Mouse (Mus musculus): ENCODE results near the gene Spen. TPM values are rescaled to one million over a fixed set of nuclear protein-coding genes. Genes with fewer than 3 reads are reported as not detected.

Spen gene
- polyA plus RNA-seq, 1 experiment from 2014 or later = 5.2 TPM

DNA sequence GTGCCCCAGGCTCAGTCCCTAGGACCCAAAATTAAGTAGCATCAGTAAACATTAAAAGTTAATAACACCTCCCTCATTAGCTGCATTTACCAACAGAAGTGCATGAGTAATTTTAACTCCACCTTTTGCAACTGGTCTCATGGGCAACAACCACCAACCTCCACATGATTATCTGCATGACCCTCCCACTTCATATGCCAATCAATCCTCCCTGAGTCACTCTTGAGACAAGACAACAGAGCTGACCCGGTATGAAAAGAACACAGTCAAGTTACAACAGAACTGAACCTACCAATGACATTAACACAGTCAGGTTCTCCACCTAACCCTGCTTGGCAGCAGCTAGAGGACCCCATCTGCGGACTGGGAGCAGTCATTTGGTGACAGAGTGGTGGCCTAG lies 12.5 kb downstream of the Spen start:
- Histone ChIP-seq H3K4me1 (ENCODE audit: control insufficient read depth, insufficient read depth, low read length) (peaks cover 32% of the 10 kb centered on the region), H3K36me3 (ENCODE audit: control insufficient read depth, insufficient read depth) (peaks cover 18% of the 10 kb centered on the region), H3K4me3 (ENCODE audit: low read length) (no peak overlapping the region), H3K9me3 (replicated peaks; ENCODE audit: control insufficient read depth, low read length) (no peaks in the 10 kb centered on the region), H3K27me3 (ENCODE audit: control insufficient read depth, insufficient read depth, low read length) (no peaks in the 10 kb centered on the region), H3K9ac (ENCODE audit: low read length) (no peak overlapping the region), H3K4me2 (ENCODE audit: low read depth, low read length) (no peak overlapping the region), H3K27ac (ENCODE audit: low read length) (no peak overlapping the region)
- whole genome bisulfite sequencing = 76% methylated on average over 2 of the region's 2 CpGs
- ATAC-seq (replicated peaks; ENCODE audit: extremely low read depth, insufficient read depth, low FRiP score) = no peak

DNA sequence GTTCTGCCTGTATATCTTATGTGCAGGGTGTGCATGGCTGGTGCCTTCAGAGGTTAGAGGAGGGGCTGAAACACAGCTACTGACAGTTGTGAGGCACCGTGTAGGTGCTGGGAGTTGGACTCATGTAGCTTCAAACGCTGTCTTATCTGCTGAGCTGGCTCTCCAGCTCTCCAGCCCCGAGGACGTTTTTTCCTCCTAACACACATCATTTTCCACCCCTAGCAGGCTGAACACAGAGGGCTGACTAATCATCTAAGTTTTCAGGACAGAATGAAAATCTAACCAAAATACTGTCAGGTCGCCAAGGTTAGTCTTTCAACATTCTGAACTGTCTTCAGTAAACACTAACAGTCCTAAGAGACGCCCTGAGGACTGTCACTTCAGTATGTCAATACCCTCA lies 13.7 kb downstream of the Spen start:
- no peaks in the 10 kb centered on the region for H3K27me3 ChIP-seq (ENCODE audit: control insufficient read depth, insufficient read depth, low read length)
- H3K9ac ChIP-seq (ENCODE audit: low read length) = peak overlapping the region; percentile 34; the same call in 1 of the 2 replicates
- H3K27ac ChIP-seq (ENCODE audit: low read length) = peak overlapping the region; percentile 48; the same call in 1 of the 2 replicates
- H3K36me3 ChIP-seq (ENCODE audit: control insufficient read depth, insufficient read depth) = peaks cover 27% of the 10 kb centered on the region
- no peaks in the 10 kb centered on the region for H3K9me3 ChIP-seq (replicated peaks; ENCODE audit: control insufficient read depth, low read length)
- 13% methylated on average over 6 of the region's 6 CpGs for WGBS
- ATAC-seq (replicated peaks; ENCODE audit: extremely low read depth, insufficient read depth, low FRiP score) = 0 out of 2 replicates have a peak, but pooled peaks have one; percentile 21
- no peak overlapping the region for H3K4me3 ChIP-seq (ENCODE audit: low read length)
- H3K4me2 ChIP-seq (ENCODE audit: low read depth, low read length) = no peak overlapping the region
- peaks cover 32% of the 10 kb centered on the region for H3K4me1 ChIP-seq (ENCODE audit: control insufficient read depth, insufficient read depth, low read length)

DNA sequence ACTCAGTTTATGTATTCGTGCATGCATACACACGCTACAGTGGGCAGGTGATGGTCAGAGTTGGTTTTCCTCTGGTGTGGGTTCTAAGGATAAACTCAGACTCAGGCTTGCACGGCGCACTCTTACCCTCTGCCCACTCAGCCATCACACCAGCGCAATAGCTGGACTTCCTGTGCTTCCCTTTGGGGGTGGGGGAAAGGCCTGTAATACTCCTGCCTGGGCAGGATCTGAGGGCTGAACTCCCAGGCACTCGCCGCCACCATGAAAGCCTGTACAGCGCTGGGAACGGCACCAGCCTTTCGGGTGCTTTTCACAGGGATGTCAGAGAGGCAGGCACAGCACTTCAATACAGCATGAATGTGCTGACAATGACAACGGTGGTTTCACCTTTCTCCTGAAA lies 15.3 kb downstream of the Spen start:
- Histone ChIP-seq H3K27me3 (ENCODE audit: control insufficient read depth, insufficient read depth, low read length) (no peaks in the 10 kb centered on the region), H3K27ac (ENCODE audit: low read length) (no peak overlapping the region; the same call in 1 of the 2 replicates), H3K4me1 (ENCODE audit: control insufficient read depth, insufficient read depth, low read length) (peaks cover 24% of the 10 kb centered on the region), H3K36me3 (ENCODE audit: control insufficient read depth, insufficient read depth) (peaks cover 25% of the 10 kb centered on the region), H3K9ac (ENCODE audit: low read length) (no peak overlapping the region; the same call in 1 of the 2 replicates), H3K9me3 (replicated peaks; ENCODE audit: control insufficient read depth, low read length) (no peaks in the 10 kb centered on the region), H3K4me3 (ENCODE audit: low read length) (no peak overlapping the region), H3K4me2 (ENCODE audit: low read depth, low read length) (peak overlapping the region; percentile 29)
- 51% methylated on average over 11 of the region's 11 CpGs for WGBS
- no peak; the same call in 1 of the 2 replicates for ATAC-seq (replicated peaks; ENCODE audit: extremely low read depth, insufficient read depth, low FRiP score)

DNA sequence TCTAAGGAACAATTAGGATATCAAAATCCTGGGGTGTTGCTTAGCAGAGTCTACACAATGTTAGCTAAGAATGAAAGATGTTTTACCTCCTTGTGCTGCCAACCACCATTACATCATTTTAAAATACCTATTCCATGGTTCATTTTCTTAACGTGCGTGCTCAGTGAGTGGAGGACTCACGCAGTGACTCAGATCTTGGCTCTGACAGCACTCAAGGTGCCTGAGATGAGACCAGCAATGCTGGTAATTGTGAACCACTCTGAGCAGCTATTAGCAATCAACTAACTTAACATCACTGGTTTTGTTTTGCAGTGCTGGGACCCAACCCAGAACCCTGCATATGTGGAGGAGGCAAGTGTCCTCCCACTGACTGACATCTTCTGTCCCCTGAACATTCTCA lies 20.0 kb downstream of the Spen start:
- no peaks in the 10 kb centered on the region for H3K9me3 ChIP-seq (replicated peaks; ENCODE audit: control insufficient read depth, low read length)
- ATAC-seq (replicated peaks; ENCODE audit: extremely low read depth, insufficient read depth, low FRiP score) = no peak
- 94% methylated on average over 3 of the region's 3 CpGs for WGBS
- H3K36me3 ChIP-seq (ENCODE audit: control insufficient read depth, insufficient read depth) = peaks cover 37% of the 10 kb centered on the region
- no peak overlapping the region for H3K27ac ChIP-seq (ENCODE audit: low read length)
- H3K4me1 ChIP-seq (ENCODE audit: control insufficient read depth, insufficient read depth, low read length) = peaks cover 21% of the 10 kb centered on the region
- H3K9ac ChIP-seq (ENCODE audit: low read length) = no peak overlapping the region
- no peak overlapping the region for H3K4me3 ChIP-seq (ENCODE audit: low read length)
- H3K4me2 ChIP-seq (ENCODE audit: low read depth, low read length) = no peak overlapping the region
- H3K27me3 ChIP-seq (ENCODE audit: control insufficient read depth, insufficient read depth, low read length) = no peaks in the 10 kb centered on the region

DNA sequence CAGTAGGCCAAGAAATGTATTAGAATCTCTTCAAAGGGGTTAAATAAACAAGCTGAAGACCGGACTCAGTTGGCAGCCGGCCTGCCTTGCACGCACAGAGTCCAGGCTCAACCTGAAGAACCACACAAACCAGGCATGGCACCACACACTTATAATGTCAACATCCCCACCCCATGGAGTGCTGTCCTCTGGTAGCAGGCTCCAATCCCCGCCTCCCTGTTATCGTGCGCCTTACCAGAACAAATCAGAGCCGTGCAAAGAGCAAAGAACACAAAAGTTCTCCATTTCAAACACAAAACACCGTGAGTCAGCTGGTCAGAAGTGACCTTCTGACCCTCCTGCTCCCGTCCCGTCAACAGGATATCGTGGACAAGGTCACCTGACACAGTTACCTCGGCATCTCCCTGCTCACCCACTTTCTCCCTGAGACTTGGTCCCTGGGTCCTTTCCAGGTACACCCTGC lies 24.2 kb downstream of the Spen start:
- no peaks in the 10 kb centered on the region for H3K27me3 ChIP-seq (ENCODE audit: control insufficient read depth, insufficient read depth, low read length)
- H3K4me3 ChIP-seq (ENCODE audit: low read length) = no peak overlapping the region
- H3K27ac ChIP-seq (ENCODE audit: low read length) = 0 out of 2 replicates have a peak overlapping the region, but pooled peaks have one; percentile 7
- no peak overlapping the region for H3K9ac ChIP-seq (ENCODE audit: low read length)
- H3K9me3 ChIP-seq (replicated peaks; ENCODE audit: control insufficient read depth, low read length) = no peaks in the 10 kb centered on the region
- H3K36me3 ChIP-seq (ENCODE audit: control insufficient read depth, insufficient read depth) = peaks cover 12% of the 10 kb centered on the region; the same call in 1 of the 2 replicates
- peaks cover 15% of the 10 kb centered on the region for H3K4me1 ChIP-seq (ENCODE audit: control insufficient read depth, insufficient read depth, low read length)
- no peak; the same call in 1 of the 2 replicates for ATAC-seq (replicated peaks; ENCODE audit: extremely low read depth, insufficient read depth, low FRiP score)
- no peak overlapping the region for H3K4me2 ChIP-seq (ENCODE audit: low read depth, low read length)
- WGBS = 32% methylated on average over 12 of the region's 12 CpGs

DNA sequence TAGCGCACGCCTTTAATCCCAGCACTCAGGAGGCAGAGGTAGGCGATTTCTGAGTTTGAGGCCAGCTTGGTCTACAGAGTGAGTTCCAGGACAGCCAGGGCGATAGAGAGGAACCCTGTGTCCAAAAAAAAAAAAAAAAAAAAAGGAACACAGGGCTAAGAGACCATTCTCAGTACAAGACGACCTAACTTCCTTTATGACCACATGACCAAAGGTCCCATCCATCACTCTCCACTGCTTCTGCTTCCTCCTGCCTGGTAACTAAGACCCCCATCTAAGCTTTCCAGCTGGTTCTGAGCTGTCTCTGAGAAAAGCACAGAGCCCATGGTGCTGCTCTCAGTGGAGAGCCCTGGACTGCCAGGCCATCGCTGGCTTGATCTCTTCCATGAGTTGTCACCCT lies 26.3 kb downstream of the Spen start:
- WGBS = 77% methylated on average over 6 of the region's 6 CpGs
- H3K36me3 ChIP-seq (ENCODE audit: control insufficient read depth, insufficient read depth) = peaks cover 6% of the 10 kb centered on the region; the same call in 1 of the 2 replicates
- H3K27ac ChIP-seq (ENCODE audit: low read length) = no peak overlapping the region
- H3K9me3 ChIP-seq (replicated peaks; ENCODE audit: control insufficient read depth, low read length) = no peaks in the 10 kb centered on the region
- peaks cover 18% of the 10 kb centered on the region for H3K4me1 ChIP-seq (ENCODE audit: control insufficient read depth, insufficient read depth, low read length)
- no peak overlapping the region for H3K4me2 ChIP-seq (ENCODE audit: low read depth, low read length)
- no peak for ATAC-seq (replicated peaks; ENCODE audit: extremely low read depth, insufficient read depth, low FRiP score)
- no peak overlapping the region for H3K9ac ChIP-seq (ENCODE audit: low read length)
- no peaks in the 10 kb centered on the region for H3K27me3 ChIP-seq (ENCODE audit: control insufficient read depth, insufficient read depth, low read length)
- H3K4me3 ChIP-seq (ENCODE audit: low read length) = no peak overlapping the region

DNA sequence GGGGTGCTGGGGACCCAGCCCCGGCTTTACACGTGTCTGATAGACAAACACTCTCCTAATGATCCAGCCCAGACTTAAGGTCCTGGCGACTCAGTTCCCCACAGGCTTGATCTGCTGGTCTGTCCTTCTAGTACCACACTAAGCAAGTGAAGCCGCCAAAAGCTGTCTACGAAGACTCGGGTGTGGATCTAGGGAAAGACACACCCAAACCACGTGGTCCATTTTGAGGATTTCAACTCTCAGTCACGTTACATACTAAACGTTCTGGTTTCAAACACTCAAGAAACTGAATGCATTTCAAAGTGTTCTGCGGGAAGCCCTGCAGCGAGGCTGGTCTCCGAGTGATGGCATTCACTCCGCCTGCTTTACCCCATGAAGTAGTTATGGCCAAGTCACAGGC lies 27.9 kb downstream of the Spen start:
- Histone ChIP-seq H3K9me3 (replicated peaks; ENCODE audit: control insufficient read depth, low read length) (no peaks in the 10 kb centered on the region), H3K4me2 (ENCODE audit: low read depth, low read length) (no peak overlapping the region), H3K4me1 (ENCODE audit: control insufficient read depth, insufficient read depth, low read length) (peaks cover 32% of the 10 kb centered on the region), H3K9ac (ENCODE audit: low read length) (no peak overlapping the region), H3K4me3 (ENCODE audit: low read length) (no peak overlapping the region), H3K27me3 (ENCODE audit: control insufficient read depth, insufficient read depth, low read length) (no peaks in the 10 kb centered on the region), H3K36me3 (ENCODE audit: control insufficient read depth, insufficient read depth) (no peaks in the 10 kb centered on the region), H3K27ac (ENCODE audit: low read length) (no peak overlapping the region)
- 81% methylated on average over 13 of the region's 13 CpGs for WGBS
- no peak for ATAC-seq (replicated peaks; ENCODE audit: extremely low read depth, insufficient read depth, low FRiP score)

DNA sequence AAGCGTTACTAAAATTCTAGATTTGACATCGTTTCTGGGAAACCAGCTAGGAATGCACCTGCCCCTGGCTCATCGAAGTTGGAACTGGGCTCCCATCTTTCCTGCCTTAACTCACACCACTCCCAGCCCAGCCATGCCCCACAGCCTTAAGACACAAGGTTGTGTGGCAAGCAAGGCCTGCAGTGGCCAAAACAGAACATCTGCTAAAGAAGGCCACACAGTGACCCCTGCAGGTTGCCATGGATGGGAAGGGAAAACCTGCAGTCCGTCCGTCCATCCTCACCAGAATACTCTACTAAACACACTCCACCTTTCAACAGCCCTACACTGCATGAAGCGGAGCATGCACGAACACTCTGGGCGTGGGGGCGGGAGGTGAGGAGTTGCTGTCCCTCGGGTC lies 31.5 kb downstream of the Spen start:
- H3K4me3 ChIP-seq (ENCODE audit: low read length) = no peak overlapping the region; the same call in 1 of the 2 replicates
- peaks cover 18% of the 10 kb centered on the region for H3K4me1 ChIP-seq (ENCODE audit: control insufficient read depth, insufficient read depth, low read length)
- H3K4me2 ChIP-seq (ENCODE audit: low read depth, low read length) = peak overlapping the region; percentile 46
- peak overlapping the region; percentile 74 for H3K27ac ChIP-seq (ENCODE audit: low read length)
- WGBS = 49% methylated on average over 10 of the region's 10 CpGs
- no peaks in the 10 kb centered on the region for H3K36me3 ChIP-seq (ENCODE audit: control insufficient read depth, insufficient read depth)
- no peaks in the 10 kb centered on the region for H3K9me3 ChIP-seq (replicated peaks; ENCODE audit: control insufficient read depth, low read length)
- peak overlapping the region; percentile 44 for H3K9ac ChIP-seq (ENCODE audit: low read length)
- no peaks in the 10 kb centered on the region for H3K27me3 ChIP-seq (ENCODE audit: control insufficient read depth, insufficient read depth, low read length)
- ATAC-seq (replicated peaks; ENCODE audit: extremely low read depth, insufficient read depth, low FRiP score) = 0 out of 2 replicates have a peak, but pooled peaks have one; percentile 26

DNA sequence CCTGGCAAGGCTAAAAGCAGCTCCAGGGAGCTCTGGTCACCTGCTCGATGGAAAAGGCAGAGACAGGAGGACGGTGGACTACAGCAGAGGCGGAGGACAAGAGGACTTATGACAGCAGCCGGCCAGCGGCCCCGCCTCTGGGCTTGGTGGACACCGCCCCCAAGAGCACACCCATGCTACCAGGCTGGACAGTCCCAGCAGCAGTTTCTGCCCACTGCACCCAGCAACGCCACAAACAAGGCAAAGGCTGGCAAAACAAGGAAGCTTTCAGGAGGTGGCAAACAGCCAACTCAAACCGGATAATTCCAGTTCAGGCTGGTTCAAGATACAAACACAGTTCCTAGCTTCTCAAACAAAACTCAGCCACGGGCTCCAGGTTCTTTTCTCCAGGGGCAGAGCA lies 32.0 kb downstream of the Spen start:
- H3K27ac ChIP-seq (ENCODE audit: low read length) = peak overlapping the region; percentile 74
- H3K4me1 ChIP-seq (ENCODE audit: control insufficient read depth, insufficient read depth, low read length) = peaks cover 23% of the 10 kb centered on the region
- no peaks in the 10 kb centered on the region for H3K27me3 ChIP-seq (ENCODE audit: control insufficient read depth, insufficient read depth, low read length)
- ATAC-seq (replicated peaks; ENCODE audit: extremely low read depth, insufficient read depth, low FRiP score) = peak; percentile 85
- WGBS = 20% methylated on average over 10 of the region's 10 CpGs
- H3K4me2 ChIP-seq (ENCODE audit: low read depth, low read length) = peak overlapping the region; percentile 46
- no peaks in the 10 kb centered on the region for H3K9me3 ChIP-seq (replicated peaks; ENCODE audit: control insufficient read depth, low read length)
- H3K36me3 ChIP-seq (ENCODE audit: control insufficient read depth, insufficient read depth) = no peaks in the 10 kb centered on the region
- peak overlapping the region; percentile 15 for H3K4me3 ChIP-seq (ENCODE audit: low read length)
- H3K9ac ChIP-seq (ENCODE audit: low read length) = peak overlapping the region; percentile 44; the same call in 1 of the 2 replicates
